Mouse (Mus musculus) embryonic fibroblast, embryonic 13.5 days (primary cell): ENCODE measurements around the gene Parg. TPM values are rescaled to one million over a fixed set of nuclear protein-coding genes. Genes with fewer than 3 reads are reported as not detected.
"Not testable (repeated sequence)": the region's sequence is repeated elsewhere in the genome, so short reads cannot be mapped to it uniquely, and the experiment has no call there.

ENCODE experiments used
- H3K27ac ChIP-seq: 2 replicates; pipeline ENCODE4 v1.5.1; 2012; ENCODE audit warnings: low read length, control low read depth, inconsistent platforms; ENCODE audit not compliant: insufficient read depth
- H3K4me1 ChIP-seq: 2 replicates; pipeline ENCODE4 v1.6.1; 2011; ENCODE audit warnings: low read length; ENCODE audit not compliant: control insufficient read depth, insufficient read depth
- H3K4me3 ChIP-seq: 2 replicates; pipeline ENCODE4 v1.5.1; 2011; ENCODE audit warnings: mild to moderate bottlenecking, control low read depth, low read length; ENCODE audit not compliant: insufficient read depth
- CTCF ChIP-seq: IDR thresholded peaks from 2 replicates; pipeline ENCODE4 v1.5.1; 2011; ENCODE audit warnings: mild to moderate bottlenecking, control low read depth, low read length, moderate library complexity, borderline replicate concordance; ENCODE audit not compliant: insufficient read depth
- POLR2A ChIP-seq: IDR thresholded peaks from 2 replicates; pipeline ENCODE4 v1.6.1; 2011; ENCODE audit warnings: low read depth, mild to moderate bottlenecking, control low read depth, low read length, moderate library complexity
- polyA plus RNA-seq: library from polyadenylated mRNA; stranded (reverse); fragments of >200 nt; gene quantifications from 2 replicates; pipeline ENCODE4 v1.2.4, GENCODE M21; 2011; ENCODE audit warnings: low read depth; ENCODE audit not compliant: missing spikeins, insufficient read length

Gene Parg
- polyA plus RNA-seq, 1 experiment = 64.2 TPM

DNA sequence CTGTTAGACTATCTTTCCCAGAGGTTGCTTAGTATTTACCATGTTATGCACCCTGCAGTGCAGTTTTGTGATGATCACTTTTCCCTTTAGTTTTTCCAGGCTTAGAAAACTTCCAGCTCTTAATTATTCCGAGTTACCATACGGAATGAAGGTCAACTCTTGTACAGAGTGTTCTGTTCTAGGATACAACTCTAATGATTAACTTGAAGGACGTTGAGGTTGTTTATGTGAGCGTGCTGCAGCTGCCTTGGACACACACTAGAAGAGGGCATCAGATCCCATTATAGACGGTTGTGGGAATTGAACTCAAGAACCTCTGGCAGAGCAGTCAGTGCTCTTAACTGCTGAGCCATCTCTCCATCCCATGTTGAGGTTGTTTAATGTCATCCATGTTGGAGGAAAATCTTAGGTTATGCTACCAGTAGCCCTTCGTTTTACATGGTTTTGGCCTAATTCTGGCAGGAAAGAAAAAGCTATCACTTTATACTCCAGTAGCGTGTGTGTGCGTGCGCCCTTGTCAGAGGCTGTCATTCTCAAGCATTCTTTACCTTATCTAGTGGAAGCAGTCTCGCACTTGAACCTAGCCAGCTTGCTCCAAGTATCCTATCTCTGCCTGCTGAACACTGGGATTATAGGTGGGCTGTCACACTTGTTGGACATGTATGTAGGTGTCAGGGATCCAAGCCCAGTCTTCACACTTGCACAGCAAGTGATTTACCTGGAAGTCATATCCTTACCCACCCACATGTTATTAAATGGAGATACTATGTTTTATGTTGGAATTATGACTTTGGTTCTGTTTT, 22.2 kb upstream of the Parg start:
- H3K4me1 ChIP-seq = no peaks in the 10 kb centered on the region
- H3K4me3 ChIP-seq = no peak overlapping the region
- H3K27ac ChIP-seq = no peak overlapping the region
- no peak for TF ChIP-seq CTCF
- no peak for TF ChIP-seq POLR2A

- H3K4me3 ChIP-seq = no peak overlapping the region
- no peak for TF ChIP-seq POLR2A
- TF ChIP-seq CTCF = no peak
- H3K4me1 ChIP-seq = no peaks in the 10 kb centered on the region
- no peak overlapping the region for H3K27ac ChIP-seq
Measured at GRCm38 (mm10) chr14:32180861-32181260, 20.9 kb upstream of the Parg start.

DNA sequence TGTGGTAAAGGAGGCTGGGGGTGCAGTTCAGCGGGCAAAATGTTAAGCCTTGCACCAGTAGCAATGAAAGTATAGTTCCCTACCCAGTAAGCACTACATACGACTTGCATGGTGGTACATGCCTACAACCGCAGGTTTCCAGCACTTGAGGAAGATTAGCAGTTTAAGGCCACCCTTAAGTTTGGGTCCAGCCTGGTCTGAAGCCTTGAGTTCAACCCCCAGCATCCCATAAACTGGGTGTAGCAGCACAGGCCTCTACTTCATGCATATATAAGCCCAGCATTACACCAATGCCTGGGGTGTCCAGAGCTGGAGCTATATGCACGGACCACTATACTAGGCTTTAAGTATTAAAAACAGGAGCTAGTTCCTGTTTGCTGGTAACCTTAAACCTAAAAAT, 17.9 kb upstream of the Parg start:
- H3K27ac ChIP-seq = no peak overlapping the region
- H3K4me1 ChIP-seq = no peaks in the 10 kb centered on the region
- H3K4me3 ChIP-seq = no peak overlapping the region
- TF ChIP-seq POLR2A = no peak
- no peak for TF ChIP-seq CTCF

DNA sequence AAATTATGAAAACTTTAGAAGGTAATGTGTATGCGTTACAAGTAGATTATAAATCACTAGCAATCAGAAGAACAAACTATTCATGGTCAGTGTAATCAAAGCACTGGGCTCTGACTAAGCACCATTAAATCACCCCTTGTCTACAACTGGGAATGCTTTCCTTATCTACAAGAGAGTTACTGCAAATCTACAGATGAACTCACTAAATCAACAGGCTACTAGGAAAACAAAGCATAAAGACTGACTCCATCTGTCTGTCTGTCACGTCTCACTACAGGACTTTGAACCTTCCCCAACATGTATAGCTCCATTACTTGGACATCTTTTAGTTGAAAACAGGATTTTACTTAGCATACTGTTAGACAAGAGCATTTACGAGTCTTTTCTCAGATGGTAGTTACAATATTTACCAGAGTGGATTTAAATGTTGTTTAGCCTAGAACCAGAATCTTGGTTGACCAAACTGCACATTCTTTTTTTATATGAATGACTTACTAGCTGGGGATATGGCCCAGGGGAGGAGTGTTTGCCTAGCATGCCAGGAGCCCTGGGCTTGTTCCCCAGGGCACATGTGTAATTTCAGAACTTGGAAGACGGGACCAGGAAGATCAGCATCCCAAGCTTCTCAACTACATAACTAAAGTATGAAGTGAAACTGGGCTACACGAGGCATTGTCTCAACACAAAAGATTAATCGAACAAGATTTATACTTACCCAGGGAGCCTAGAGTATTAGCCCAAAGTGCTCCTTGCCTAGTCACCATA, 10.9 kb upstream of the Parg start:
- Histone ChIP-seq H3K27ac (no peak overlapping the region), H3K4me3 (no peak overlapping the region), H3K4me1 (no peaks in the 10 kb centered on the region)
- no peak for TF ChIP-seq POLR2A
- no peak for TF ChIP-seq CTCF

- Histone ChIP-seq H3K4me1 (no peaks in the 10 kb centered on the region), H3K27ac (no peak overlapping the region)
- TF ChIP-seq POLR2A (no peak), CTCF (no peak)
Measured at GRCm38 (mm10) chr14:32191926-32192325, 9.8 kb upstream of the Parg start.

DNA sequence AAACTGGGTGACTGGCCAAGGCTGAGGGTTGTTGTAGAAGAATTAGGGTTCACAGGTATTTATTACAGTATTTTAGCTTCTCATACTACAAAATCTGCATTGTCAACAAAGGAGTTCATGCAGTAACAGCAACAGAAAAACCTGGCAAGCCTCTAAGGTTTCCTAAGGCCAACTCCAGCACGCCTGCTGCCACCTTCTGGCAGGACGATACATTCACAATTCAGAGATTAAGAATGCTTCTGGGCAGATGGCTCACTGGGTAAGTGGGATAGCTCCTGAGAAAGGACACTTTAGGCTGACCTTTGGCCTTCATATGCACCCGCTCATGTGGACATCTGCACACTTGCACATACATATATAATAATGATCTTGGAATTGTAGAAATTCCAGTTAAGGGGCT, 9.3 kb upstream of the Parg start:
- Histone ChIP-seq H3K27ac (no peak overlapping the region), H3K4me1 (no peaks in the 10 kb centered on the region), H3K4me3 (no peak overlapping the region)
- TF ChIP-seq POLR2A (no peak), CTCF (peak; percentile 77; the same call in 1 of the 2 replicates)

More at GRCm38 (mm10) chr14:32191926-32192325, 9.8 kb upstream of the Parg start:
- no peak overlapping the region for H3K4me3 ChIP-seq

GRCm38 (mm10) chr14:32193557-32193956, 8.2 kb upstream of the Parg start:
- H3K4me1 ChIP-seq, H3K4me3 ChIP-seq, H3K27ac ChIP-seq: not testable (repeated sequence)

DNA sequence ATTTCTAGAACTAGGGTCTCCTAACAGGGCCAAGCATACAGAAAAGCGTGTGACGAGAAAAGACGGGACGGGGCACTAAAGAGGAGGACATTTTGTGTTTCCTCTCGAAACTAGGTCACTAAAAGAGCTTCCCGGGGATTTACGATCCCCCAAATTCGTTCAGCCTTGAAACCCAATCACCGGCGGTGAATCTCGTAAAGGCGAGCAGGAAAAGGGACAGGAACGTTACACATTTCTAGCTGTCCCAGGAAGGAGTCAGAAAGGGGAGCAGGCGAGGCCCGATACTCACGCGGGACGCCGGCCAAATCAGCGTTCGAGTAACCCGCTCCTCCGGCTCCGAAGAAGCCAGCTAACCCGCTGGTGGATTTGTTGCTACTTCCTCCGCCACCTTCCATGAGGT, 395 bp upstream of the Parg start:
- Histone ChIP-seq H3K4me3 (peak overlapping the region; percentile 98), H3K4me1 (no peaks in the 10 kb centered on the region), H3K27ac (peak overlapping the region; percentile 67)
- TF ChIP-seq CTCF (no peak), POLR2A (no peak)

- Histone ChIP-seq H3K4me1 (peaks cover 3% of the 10 kb centered on the region), H3K27ac (peak overlapping the region; percentile 61; the same call in 1 of the 2 replicates), H3K4me3 (no peak overlapping the region)
- TF ChIP-seq POLR2A (no peak), CTCF (no peak)
Measured at GRCm38 (mm10) chr14:32226601-32227000, 24.9 kb downstream of the Parg start.

DNA sequence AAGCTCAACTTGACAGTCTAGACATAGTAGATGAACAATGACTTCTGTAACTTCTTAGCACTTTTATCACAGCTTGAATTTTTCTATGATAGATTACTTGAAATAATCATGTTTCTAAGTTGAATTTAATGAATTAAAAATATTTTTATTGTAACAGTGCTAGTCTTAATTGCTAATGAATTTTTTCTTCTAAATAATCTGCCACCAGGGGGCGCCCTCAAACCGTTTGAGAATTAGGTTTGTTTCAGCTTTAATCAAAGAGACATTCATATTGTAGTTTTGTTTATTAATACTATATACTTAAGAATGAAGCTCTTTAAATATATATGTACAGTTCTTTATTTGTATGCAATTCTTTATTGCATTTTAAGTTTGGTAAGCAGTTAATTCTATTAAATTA, 27.2 kb downstream of the Parg start:
- peaks cover 3% of the 10 kb centered on the region for H3K4me1 ChIP-seq
- TF ChIP-seq CTCF (no peak), POLR2A (no peak)
- H3K4me3 ChIP-seq = no peak overlapping the region
- no peak overlapping the region for H3K27ac ChIP-seq
